Mouse (Mus musculus): Measurements from ENCODE around the gene Mipep.

DNA sequence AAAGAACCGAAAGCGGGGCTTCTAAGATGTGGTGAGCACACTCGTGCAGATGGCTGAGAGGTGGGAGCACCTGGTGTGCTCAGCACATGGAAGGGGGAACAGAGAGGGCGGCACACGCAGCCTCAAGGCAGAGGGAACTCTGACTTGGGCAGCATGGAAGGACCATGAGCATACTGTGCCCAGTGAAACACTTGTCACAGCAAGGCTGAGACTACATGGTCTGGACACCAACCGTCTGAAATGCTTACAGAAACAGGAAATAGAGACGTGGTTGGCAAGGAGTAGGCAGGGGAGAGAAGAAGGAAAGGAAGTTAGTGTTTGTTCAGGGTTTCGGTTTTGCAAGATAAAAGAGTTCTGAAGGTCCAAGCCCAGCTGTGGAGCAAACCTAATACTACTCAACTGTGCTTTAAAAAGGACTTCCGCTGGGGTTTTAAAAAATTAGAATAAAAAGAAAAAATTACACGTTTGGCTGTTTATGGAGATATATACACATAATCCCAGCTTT lies 45.9 kb upstream of the Mipep start:
- TF ChIP-seq CHD2 (IDR thresholded peaks at IDR 0.05; ENCODE audit: low read depth, low read length), result no peak
- TF ChIP-seq ZC3H11A (IDR thresholded peaks at IDR 0.05; ENCODE audit: borderline replicate concordance, low read depth, low read length), result no peak
- no peak for TF ChIP-seq MAFK (IDR thresholded peaks at IDR 0.05; ENCODE audit: insufficient read depth, low read depth, low read length)
- TF ChIP-seq ZNF384 (IDR thresholded peaks at IDR 0.05; ENCODE audit: low read depth, low read length), result no peak
- no peak for TF ChIP-seq HCFC1 (IDR thresholded peaks at IDR 0.05; ENCODE audit: borderline replicate concordance, insufficient read depth, low read length)
